Mouse (Mus musculus): ENCODE measurements around the gene Serp1. TPM values are rescaled to one million over a fixed set of nuclear protein-coding genes. Genes with fewer than 3 reads are reported as not detected.

Gene Serp1
- 101 TPM for polyA plus RNA-seq (2017; shearing (Covaris generic))

DNA sequence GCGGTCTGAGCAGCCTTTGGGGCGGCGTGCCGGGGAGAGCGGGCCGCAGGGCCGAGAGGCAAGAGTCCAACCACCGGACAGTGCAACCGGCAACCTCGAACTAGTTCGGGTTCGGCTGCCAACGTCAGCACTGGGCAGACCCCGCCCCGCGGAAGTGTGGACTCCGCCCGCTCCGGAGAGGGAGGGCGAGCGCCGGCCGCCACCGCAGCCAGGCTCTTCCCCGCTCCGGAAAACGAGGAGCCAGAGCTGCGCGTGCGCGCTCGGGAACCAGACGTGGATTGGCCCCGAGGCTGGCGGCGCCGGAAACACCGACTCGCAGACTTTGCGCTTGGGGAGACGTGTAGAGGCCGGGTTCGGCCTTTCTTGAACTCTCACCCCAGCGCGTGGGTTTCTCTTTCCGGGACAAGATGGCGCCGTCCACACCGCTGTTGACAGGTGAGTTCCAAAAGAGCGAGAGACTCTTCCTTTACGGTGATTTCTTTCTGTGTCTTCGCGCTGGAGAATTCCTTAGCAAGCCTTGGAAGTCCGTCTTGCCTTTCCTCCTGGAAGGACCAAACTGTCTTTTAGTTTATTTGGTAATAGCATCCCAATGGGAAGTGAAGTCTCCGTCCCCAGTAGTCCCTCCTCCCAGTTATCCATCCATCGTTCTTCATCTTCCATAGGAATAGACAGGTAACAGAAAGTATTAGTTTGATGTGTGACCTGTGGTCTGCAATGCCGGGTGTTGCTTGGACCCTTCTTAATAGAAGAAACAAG is at the start of gene Serp1, which contains the start of gene Eif2a:
Serp1 (minus strand) TSS at position 241 of the 756 bp plus-strand sequence.
Eif2a (plus strand) TSS at position 170 of the 756 bp plus-strand sequence.

Other genes with a start within 250 kb of the Serp1 start
- 3.6 TPM for gene Tsc22d2, start 111.2 kb downstream of the Serp1 start, polyA plus RNA-seq (2017; shearing (Covaris generic))
- 32.8 TPM for gene Eif2a, start 71 bp downstream of the Serp1 start, polyA plus RNA-seq (2017; shearing (Covaris generic))
- gene Selenot, start 50.7 kb upstream of the Serp1 start, polyA plus RNA-seq (2017; shearing (Covaris generic)) = 17.3 TPM
- gene Erich6, start 111.3 kb upstream of the Serp1 start, polyA plus RNA-seq (2017; shearing (Covaris generic)) = not detected
- gene Siah2, start 166.5 kb upstream of the Serp1 start, polyA plus RNA-seq (2017; shearing (Covaris generic)) = 0.68 TPM